Mouse (Mus musculus) heart, postnatal 4 days (tissue): ENCODE results near the gene Mul1. TPM values are rescaled to one million over a fixed set of nuclear protein-coding genes. Genes with fewer than 3 reads are reported as not detected.
"Not testable (repeated sequence)": the region's sequence is repeated elsewhere in the genome, so short reads cannot be mapped to it uniquely, and the experiment has no call there.

Experiments
- DNase-seq: peaks from one replicate; pipeline ENCODE4 v3.0.0; 2021
- total RNA-seq, 2 experiments: library from RNA; stranded (reverse); gene quantifications; 2 replicates each; pipeline ENCODE4 v1.2.3; 2021

The Mul1 gene
- total RNA-seq: 10 to 100 TPM; 55.2 to 62.7 TPM

DNA sequence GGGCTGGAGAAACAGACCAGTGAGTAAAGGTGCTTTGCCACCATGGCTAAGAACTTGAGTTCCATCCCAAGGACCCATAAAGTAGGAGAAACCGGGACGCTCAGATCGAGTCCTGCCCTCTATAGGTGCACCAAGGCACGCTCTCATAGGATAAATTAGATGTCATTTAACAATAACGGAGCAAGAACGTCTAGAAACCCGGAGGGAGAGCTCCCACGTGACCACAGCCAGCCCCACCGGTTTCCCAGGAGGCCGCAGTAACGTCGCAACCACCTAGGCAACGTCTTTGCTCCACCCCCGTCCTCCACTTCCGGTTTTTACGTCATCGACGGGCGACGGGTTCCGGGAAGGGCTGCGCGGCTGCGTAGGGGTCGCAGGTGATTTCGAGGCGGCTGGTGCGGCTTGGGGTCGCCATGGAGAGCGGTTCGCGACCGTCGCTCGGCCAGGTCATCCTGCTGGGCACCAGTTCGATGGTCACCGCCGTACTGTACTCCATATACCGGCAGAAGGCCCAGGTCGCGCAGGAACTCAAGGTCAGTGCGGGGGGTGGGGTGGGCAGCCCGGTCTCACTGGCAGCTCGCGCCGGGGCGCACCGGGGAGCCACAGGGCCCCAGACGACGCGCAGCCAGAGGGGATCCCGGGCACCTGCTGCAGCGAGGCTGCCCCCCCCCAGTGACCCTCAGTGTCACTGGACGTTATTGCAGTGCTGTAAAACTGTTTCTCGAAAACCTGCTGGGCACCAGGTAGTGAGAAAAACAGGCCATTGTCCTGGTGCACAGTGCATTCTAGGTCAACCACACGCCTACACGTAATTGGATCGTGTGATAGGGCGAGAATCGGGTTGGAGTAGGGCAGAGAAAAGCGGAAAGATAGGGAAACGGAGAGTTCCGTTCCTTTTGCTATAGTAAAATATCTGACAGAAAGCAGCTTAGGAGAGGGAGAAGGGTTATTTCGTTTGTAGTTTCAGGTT lies at the start of gene Mul1:
Gene Mul1 (plus strand): TSS at position 325 of the 970 bp plus-strand sequence.
- DNase-seq: peak; percentile 98

DNA sequence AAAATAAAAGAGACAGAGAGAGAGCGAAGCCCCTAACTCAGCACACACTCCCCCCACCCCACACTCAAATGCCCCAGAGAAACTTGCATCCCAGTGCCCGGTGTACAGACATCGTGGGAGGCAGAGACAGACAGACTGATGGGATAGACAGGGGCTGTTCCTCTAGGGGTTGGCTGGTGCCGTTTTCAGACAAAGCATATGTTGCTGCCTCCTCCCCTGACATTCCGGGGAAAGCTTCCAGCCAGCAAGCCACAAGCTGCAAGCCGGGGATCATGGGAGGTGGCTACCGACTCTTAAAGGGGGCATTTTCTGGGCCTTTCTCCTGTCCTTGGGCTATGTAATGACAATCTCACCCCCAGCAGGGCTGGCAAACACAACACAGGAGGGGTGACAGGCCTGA lies 40.8 kb upstream of the Mul1 start:
- no peak for DNase-seq

GRCm38 (mm10) chr4:138395087-138395970 lies 39.1 kb upstream of the Mul1 start:
- peak; percentile 17 for DNase-seq

GRCm38 (mm10) chr4:138395971-138396645 lies 38.4 kb upstream of the Mul1 start, which contains the start of gene Fam43b:
TSS of gene Fam43b (minus strand) at chr4:138396528.
- DNase-seq: peak; percentile 54

DNA sequence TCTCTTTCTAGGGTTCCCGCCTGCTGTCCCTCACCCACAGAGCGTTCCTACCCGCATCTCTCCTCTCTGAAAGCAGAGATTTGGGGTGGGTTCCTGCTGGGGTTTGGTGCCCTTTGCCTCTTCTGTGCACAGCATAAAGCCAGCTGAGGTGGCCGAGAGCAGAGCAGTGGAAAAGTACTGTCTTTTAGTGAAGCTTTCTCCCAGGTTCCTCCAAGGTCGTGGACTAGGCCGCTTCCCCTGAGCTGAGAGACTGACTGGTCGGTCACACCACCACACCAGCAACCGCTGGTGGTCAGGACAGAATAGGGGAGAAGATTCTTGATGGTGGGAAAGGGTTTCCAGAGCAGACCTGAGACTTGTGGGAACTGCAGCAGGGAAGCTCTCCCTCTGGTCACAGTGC lies 37.8 kb upstream of the Mul1 start:
- DNase-seq: no peak

DNA sequence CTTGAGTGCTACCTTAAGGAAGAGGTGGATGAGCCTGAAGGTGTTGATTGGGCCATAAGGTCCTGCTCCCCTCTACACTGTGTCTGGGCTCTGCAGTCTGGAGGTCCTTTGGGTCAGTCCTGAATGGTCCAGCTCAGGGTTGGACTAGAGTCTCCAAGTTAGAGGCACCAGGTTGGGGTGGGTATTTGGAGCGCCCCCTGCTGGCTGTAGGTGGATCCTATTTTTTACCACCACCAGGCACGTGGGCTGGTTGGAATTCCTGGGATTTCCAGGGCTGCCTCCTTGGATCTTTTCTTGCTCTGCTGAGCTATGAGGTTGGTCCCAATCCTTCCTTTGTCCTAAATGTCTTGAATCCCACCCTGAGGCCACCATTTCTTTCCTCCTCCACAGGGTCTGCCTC lies 29.7 kb upstream of the Mul1 start:
- peak; percentile 32 for DNase-seq

GRCm38 (mm10) chr4:138407479-138408194 lies 26.8 kb upstream of the Mul1 start:
- DNase-seq: peak; percentile 18

DNA sequence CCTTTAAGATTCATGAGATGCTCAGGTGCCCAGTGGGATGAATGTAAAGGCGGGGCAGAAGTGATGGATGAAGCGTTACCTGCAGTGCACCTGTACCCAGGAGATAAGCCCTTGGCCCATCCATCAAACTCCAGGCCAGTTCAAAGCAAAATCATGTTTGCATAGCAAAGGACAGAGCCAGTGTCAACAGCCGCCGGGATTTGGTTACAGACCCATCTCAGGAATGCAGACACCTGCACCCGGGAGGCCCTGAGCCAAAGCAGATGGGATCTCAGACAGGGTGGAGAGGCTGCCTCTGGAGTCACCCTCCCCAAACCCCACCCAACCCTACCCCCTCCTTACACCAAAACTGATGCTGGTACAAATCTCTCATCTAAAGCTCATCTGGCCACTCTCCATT lies 23.5 kb upstream of the Mul1 start:
- DNase-seq: no peak

- DNase-seq: no peak
Measured at GRCm38 (mm10) chr4:138411504-138412121, 22.9 kb upstream of the Mul1 start.

- no peak for DNase-seq
Measured at GRCm38 (mm10) chr4:138414725-138415124, 19.7 kb upstream of the Mul1 start.

GRCm38 (mm10) chr4:138415991-138416390 lies 18.5 kb upstream of the Mul1 start:
- no peak for DNase-seq

DNA sequence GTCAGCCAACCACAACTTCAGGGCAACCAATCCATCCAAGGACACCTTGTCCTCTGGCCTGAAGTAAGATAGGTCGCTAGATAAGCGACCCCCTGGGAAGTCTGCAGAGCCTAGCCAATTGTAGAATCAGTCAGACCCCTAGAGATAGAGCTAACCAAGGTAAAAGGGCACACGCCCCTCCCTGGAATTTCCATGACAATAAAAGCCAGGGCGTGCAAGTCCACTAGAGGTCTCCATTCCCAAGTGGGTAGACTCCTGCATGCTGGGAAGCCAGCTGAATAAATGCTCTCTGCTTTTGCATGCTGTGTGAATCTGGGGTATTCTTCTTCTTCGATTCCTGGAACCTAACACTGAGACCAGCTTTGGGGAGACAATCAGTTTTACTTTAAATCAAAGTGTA lies 18.1 kb upstream of the Mul1 start:
- no peak for DNase-seq

GRCm38 (mm10) chr4:138417882-138418281 lies 16.6 kb upstream of the Mul1 start:
- no peak for DNase-seq

GRCm38 (mm10) chr4:138418340-138418957 lies 16.0 kb upstream of the Mul1 start:
- DNase-seq: no peak

GRCm38 (mm10) chr4:138425028-138425427 lies 9.4 kb upstream of the Mul1 start:
- DNase-seq: no peak

DNA sequence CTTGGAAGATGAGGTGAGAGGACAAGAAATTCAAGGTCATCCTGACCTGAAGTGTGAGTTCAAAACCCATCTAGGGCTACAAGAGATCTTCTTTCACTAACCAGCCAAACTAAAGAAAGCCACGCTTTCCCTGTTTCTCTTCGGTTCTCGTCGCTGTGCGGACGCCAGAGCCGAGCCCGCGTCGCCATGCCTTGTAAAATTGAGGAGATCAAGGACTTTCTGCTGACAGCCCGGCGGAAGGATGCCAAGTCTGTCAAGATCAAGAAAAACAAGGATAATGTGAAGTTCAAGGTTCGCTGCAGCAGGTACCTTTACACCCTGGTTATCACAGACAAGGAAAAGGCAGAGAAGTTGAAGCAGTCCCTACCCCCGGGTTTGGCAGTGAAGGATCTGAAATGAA lies 8.9 kb upstream of the Mul1 start:
- DNase-seq: not testable (repeated sequence)

DNA sequence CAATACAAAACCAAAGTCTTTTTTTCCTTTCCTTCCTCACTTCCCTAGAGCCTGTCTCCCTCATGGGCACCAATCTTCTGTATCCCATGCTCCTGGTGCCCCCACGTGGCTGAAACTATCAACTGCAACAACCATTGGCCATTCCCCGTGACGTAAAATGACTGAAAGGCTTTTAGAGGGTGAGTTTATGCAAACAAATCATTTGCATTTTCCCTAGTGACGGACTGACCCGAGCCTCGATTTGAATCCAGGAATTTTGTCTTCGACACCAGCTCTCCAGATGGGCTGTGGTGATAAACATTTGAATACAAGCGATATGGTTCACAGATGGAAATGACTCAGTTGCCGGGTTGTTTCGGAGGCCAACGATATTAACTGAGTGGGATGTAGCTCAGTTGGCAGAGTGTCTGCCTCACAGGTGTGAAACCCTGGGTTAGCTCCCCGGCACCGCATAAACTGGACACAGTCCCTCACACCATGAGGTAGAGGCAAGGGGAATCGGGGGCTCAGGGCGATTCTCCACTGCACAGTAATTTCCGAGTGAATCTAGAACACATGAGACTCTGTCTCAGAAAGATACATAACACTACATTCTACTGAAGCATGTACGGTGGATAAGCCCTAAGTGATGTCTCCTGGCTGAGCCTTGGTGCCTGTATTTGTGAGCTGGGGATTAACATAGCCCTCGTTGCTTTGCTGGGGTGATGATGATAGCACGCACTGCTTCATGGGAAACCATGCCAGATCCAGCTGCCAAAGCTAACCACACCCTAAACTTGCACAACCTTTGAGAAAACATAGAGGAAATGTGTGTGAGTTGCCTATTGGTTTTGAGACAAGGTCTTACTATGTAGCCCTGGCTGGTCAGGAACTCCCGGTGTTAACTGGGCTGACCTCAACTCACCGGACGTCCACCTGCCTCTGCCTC lies 7.4 kb upstream of the Mul1 start:
- DNase-seq: peak; percentile 92

- DNase-seq: peak; percentile 63
Measured at GRCm38 (mm10) chr4:138429778-138430177, 4.7 kb upstream of the Mul1 start.

DNA sequence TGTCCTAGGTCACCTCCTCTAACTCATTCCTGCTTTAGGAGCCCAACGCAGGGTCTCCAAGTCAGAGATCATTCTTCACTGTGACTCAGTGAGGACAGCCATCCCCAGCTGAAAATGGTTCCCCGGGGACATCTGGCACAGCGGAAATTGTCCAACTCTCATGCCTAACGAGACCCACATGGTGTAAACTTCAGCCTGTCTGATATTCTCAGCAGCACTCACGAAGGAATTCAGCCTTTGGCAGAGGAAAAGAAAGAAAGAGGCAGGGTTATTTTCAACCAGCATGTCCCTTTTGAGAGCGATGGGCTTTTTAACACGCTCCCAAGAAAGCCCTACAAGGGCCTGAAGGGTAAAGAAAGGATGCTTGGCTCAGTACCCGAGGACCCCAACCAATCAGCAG lies 3.1 kb upstream of the Mul1 start:
- no peak for DNase-seq

DNA sequence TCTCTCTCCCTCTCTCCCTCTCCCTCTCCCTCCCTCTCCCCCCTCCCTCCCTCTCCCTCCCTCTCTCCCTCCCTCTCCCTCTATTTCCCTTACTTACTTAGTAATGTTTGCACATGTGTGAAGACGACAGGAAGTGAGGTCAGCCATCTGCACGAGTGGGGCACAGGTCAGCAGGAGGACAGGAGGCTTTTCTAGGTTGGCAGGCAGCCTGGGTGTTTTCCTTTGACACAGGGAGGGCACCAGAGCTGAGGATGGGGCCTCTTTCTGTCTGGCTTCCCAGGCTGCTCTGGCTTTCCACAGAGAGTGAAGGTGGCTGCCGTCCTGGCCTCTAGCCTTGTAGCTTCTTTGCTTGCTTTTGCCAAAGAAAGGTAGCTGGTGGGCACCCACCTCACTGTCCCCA lies 5.6 kb downstream of the Mul1 start:
- DNase-seq: no peak
